Mouse (Mus musculus) ZHBTc4 (cell line): Measurements from ENCODE around the gene E2f2.

Experiments
- DNase-seq: peaks from one replicate; pipeline ENCODE4 v3.0.0-alpha.2; 2011; ENCODE audit warnings: low read depth, low spot score

E2f2 gene

DNA sequence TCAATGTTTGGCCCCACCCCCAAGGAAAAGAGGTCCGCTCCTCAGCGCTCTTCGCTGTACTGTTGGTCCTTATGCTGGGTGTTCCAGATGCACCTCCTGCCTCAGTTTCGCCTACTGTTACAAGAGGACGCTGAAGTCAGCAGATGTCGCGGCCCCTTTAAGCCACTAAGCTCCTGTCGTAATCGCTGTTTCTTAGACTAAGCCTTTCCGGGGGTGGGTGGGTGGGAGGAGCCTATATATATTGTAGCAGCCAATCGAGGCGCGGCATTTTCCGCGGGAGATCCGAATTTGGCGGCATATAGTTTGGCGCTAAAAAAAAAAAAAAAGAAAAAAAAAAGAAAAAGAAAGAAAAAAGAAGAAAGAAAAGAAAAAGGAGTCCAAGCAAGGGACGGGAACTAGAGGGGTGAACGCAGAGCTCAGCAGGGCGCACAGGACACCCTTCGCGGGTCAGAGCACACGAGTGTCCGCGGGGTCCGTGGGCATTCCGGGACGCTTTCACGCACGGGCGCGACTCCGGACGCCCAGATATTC, at the start of gene E2f2:
Gene E2f2, plus strand, starts transcription at position 384 of the 531 bp plus-strand sequence.
- peak; percentile 79 for DNase-seq

GRCm38 (mm10) chr4:136123111-136123791, 48.9 kb upstream of the E2f2 start:
- no peak for DNase-seq

- no peak for DNase-seq
Measured at GRCm38 (mm10) chr4:136123792-136124161, 48.4 kb upstream of the E2f2 start.

DNA sequence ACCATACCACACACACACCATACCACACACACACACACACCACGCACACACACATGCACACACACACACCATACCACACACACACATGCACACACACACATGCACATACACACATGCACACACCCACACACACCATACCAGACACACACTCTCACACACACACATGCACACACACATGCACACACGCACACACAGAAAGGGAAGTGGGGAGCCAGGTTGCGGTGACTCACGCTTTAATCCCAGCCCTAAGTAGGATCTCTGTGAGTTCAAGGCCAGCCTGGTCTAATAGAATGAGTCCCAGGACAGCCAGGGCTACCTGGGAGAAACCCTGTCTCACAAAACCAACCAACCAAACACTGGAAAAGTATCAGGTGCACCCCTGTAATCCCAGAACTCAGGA, 47.6 kb upstream of the E2f2 start:
- no peak for DNase-seq

DNA sequence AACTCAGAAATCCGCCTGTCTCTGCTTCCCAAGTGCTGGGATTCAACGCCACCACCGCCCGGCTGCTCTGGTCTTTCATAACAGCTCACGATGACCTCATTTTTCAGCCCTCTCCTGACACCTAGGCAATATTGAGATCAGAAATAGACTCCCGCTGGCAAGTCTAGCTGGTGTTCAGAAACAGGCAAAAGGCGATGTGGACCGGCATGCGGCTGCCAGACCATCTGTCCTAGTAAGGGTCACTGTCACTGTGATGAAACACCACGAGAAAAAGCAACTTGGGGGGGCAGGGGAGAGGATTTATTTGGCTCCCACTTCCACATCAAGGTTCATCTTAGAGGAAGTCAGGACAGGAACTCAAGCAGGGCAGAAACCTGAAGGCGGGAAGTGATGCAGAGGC, 46.7 kb upstream of the E2f2 start:
- no peak for DNase-seq

- no peak for DNase-seq
Measured at GRCm38 (mm10) chr4:136126019-136126418, 46.2 kb upstream of the E2f2 start.

DNA sequence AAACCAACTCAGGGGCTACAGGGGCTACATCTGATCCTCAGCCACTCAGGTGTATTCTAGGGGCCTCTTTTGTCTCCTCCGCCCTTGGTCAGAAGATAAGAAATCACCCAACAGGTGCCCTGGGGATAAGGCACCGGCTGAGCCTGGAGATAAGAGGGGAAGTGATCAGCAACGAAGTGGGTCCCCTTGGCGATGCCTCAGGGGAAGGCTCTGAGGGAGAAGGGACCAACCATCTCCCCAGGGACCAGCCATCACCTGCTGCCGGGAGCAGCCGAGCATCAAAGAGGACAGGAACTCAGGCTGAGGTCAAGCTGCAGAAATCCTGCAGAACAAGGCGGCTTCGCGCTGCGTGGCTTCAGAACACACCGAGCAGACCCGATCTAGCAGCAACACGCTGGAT, 44.5 kb upstream of the E2f2 start:
- no peak for DNase-seq

DNA sequence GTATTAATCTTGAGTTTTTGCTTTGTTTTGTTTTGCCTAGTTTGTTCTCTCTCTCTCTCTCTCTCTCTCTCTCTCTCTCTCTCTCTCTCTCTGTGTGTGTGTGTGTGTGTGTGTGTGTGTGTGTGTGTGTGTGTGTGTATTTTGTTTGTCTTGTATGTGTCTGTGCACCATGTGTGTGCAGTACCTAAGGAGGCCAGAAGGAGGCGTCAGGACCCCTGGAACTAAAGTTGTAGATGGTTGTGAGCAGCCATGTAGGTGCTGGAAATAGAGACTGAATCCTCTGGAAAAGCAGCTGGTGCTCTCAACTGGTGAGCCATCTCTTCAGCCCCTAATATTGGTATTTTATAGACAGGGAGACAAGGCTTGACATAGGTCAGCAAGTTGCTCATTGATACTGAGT, 42.4 kb upstream of the E2f2 start:
- DNase-seq = peak; percentile 63

DNA sequence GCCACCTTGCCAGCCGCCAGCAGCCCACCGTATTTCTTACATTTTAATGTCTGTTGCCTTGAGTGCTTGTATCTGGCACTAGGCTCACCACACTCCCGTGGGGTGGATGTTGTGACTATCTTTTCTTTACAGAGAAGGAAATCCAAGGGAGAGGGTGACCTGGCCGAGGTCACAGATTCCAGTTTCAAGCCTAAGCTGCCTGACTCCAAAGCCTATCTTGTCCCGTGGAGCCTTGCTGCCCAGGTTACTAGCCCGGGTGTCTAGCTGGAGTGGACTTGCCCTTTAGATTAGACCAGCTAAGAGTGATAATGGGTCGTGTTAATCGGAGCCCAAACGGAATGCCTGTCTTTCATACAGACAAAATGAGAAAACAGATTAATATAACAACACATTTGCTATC, 38.4 kb upstream of the E2f2 start:
- no peak for DNase-seq

- no peak for DNase-seq
Measured at GRCm38 (mm10) chr4:136134418-136134977, 37.7 kb upstream of the E2f2 start.

- DNase-seq = no peak
Measured at GRCm38 (mm10) chr4:136134978-136135873, 37.0 kb upstream of the E2f2 start.

DNA sequence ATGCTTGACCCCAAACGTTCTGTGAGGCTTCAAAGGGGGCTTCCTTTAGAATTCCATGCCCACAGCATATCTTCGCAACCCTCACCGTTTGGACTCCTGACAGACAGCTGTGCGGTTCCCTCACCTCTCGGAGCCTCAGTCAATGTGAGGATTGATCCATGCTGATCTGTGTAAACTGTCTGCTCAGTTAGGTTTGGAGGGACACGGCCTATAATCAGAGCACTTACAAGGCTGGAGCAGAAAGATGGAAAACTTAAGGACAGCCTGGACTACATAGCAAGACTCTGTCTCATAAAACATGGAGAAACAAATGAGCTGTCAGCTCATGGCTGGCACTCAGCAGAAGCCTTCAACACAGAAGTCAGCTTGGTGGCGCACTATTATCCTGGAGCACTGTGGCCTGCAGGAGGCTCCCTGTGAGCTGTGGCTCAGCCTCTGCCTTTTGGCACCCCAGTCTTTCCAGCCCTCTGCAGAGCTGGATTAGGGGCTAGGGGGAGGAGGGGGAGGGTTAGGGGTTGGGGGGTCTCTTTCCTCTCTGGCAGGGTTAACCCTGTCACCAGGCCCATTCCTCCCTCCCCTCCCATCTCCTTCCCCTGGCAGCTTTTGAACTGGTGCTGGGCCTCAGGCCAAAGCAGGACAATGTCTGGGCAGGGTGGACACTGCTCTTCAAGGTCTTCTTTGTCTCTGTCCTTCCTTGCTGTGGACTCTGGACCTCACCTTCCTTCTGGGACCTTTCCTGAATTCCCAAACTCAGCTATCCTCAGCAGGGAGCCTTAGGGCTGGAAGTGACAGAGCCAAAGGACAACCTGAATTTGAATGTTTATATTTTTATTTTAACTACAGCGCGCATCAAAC, 36.1 kb upstream of the E2f2 start:
- no peak for DNase-seq

GRCm38 (mm10) chr4:136139326-136140110, 32.7 kb upstream of the E2f2 start:
- DNase-seq = no peak

DNA sequence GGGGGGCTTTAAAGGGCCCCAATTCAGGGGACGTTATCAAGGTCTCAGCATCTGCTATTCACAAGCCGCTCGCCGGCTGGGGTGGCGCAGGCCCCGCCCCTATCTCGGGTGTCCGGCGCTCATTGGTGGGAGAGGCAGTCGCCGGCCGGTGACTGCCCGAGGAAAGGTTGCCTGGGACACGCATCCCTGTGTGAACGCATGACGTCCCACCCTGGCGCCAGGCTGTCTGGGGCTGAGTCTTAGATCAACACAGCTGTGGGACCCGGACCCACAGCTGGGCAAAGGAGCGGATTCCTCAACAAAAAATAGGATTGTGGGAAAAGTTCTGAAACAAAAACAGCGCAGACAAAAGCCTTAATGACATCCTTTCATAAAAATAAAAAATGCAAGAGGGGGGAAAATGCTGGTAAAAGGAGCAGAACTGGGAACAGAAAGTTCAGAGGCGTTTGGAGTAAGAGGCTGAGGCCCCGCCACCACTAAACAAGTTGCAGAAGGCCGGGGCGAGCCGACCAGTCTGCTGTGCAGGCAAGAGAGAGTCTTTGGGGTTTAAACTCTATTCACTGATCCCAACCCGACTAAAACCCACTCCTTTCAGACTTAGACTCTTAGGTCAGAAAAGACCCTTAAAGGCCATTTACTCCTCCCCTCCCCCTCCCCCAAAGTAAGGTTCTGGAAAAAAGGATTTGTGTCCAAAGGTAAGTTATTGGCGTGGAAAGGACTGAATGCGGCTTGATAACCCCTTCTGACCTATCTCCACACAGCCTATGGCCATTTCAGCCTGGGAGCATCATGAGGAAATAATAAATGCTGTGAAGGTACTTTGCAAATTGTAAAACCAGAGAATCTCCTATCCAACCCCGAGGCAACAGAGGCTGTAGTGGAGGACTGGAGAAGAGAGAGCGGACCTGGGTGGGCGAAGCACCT, 31.6 kb upstream of the E2f2 start:
- peak; percentile 96 for DNase-seq

GRCm38 (mm10) chr4:136142267-136143192, 29.7 kb upstream of the E2f2 start:
- DNase-seq = no peak

- peak; percentile 98 for DNase-seq
Measured at GRCm38 (mm10) chr4:136143193-136143976, 28.8 kb upstream of the E2f2 start, which contains the start of gene Id3. TSS of gene Id3 (plus strand) at chr4:136143497.

DNA sequence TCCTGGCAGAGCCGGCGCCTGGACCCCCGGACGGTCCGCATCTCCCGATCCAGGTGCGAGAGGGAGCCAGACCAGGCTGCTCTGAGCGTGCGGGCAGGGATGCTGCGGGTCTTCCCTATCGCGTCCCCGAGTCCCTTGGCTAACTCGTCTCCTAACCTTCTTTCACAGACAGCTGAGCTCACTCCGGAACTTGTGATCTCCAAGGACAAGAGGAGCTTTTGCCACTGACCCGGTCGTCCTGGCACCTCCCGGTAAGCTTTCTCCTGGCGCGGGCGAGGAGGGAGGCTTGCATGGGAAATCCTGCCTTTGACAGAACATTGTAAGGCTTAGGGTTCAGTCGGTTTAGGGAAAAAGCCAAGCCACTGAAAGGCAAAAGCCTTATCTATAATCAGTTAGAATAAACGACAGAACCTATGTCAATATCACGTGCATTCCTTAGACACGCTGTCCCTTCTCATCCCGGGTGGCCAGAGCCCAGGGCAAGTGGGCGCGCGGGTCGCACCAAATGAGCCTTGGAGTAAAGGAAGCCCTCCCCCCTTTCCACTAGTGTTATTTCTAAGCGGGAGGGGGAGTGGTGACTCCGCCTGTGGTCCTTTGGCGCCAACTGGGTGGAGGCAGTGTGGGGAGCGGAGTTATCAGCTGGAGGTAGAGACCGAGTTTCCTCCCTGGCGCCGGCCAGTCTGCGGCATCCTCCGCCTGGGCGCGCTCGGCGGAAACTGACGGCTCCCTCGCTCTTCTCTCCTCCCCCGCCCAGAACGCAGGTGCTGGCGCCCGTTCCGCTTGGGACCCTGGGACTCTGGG, 27.9 kb upstream of the E2f2 start:
- peak; percentile 57 for DNase-seq
